Mouse (Mus musculus): Measurements from ENCODE around the gene Prkacb. TPM values are rescaled to one million over a fixed set of nuclear protein-coding genes. Genes with fewer than 3 reads are reported as not detected.

Gene Prkacb
- 167 TPM for polyA plus RNA-seq (2017; shearing (Covaris generic))

DNA sequence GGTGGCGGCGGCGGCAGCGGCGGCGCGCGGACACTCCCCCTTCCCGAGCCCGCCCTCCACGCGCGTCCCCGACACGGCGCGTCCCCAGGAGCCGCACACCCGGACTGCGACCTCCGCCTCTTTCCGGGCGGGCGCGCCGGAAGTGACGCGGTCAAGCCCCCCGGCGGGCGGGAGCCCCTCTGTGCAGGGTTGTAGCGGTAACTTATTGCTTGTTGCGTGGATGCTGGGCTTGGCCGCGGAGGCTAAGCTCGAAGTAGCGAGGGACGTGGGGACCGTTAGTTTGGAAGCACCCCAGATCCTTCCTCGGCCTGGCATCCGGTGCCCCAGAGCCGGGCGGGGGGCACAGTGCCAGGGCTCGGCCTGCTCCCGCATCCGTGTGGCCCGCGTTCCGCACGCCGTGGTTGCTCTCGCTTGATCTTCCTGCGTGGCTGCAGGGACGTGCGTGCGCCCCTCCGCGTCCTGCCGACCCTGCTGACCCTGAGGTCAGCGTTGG lies at the start of gene Prkacb:
Gene Prkacb (minus strand): TSS at position 90 of the 493 bp plus-strand sequence.

GRCm38 (mm10) chr3:146851966-146852891 lies 39.4 kb upstream of the Prkacb start, which contains the start of gene Ttll7:
Gene Ttll7, plus strand, starts transcription at chr3:146852367.

DNA sequence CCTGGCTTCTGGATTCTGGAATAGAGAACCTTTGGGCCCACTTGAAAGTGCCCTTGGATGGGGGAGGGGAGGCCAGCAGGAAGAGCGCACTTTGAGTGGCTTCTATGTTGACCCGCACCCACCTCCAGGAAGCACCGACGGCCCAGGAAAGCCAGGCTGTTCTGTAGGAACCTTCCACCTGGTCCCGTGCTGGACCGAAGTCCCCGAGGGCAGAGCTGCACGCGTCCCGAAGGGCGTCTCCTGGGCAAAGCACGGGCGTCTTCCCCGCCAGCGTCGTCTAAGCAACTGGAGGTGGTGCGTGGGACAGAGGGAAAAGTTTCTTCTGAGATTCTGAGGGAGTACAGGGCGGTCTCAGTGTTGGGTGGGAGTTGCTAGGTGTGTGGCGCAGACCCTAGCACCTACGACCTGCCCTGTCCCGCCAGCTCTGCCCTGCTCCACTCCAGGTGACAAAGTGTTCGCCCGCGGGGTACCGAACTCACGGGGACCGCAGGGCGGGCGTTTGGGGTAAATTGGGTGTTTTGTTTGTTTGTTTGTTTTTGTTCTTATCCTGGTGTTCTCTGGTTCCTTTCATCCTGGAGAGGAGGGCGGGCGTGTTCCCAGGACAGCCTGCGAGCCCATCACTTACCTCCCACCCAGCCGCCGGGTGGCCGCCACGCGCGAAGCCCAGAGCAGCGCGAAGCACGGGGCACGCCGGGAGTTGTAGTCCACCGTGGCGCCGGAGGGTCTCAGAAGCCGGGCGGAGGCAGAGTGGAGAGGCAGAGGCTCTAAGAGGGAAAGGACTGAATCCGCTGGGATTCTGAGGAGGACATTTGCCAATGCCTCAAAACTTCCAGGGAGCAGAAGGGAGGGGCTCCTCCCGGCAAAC lies 127.7 kb downstream of the Prkacb start, which contains the start of gene Samd13:
Gene Samd13 (minus strand): TSS at position 782 of the 865 bp plus-strand sequence.

Other genes starting within 250 kb of the Prkacb start
- not detected for gene Uox, start 242.6 kb downstream of the Prkacb start, polyA plus RNA-seq (2017; shearing (Covaris generic))
- gene Dnase2b, start 197.4 kb downstream of the Prkacb start, polyA plus RNA-seq (2017; shearing (Covaris generic)) = not detected
- gene 4930503B20Rik, start 161.7 kb downstream of the Prkacb start, polyA plus RNA-seq (2017; shearing (Covaris generic)) = not detected
- gene Samd13, start 127.4 kb downstream of the Prkacb start, polyA plus RNA-seq (2017; shearing (Covaris generic)) = 0.51 TPM
- gene Ttll7, start 39.4 kb upstream of the Prkacb start, polyA plus RNA-seq (2017; shearing (Covaris generic)) = not detected